Mouse (Mus musculus) limb, embryonic 10.5 days (tissue): ENCODE results near the gene Lrrc41. TPM values are rescaled to one million over a fixed set of nuclear protein-coding genes. Genes with fewer than 3 reads are reported as not detected.
A peak's percentile ranks its signal among the peaks of the same experiment; 100 is the strongest.

Experiments
- DNase-seq: peaks from one replicate; pipeline ENCODE4 v3.0.0-alpha.2; 2017; ENCODE audit warnings: low spot score
- H3K27ac ChIP-seq: fragments of 300-500 bp; sonication (generic); 2 replicates; pipeline ENCODE4 v1.5.1; 2016; ENCODE audit warnings: mild to moderate bottlenecking
- H3K27me3 ChIP-seq: fragments of 300-500 bp; sonication (generic); 2 replicates; pipeline ENCODE4 v1.6.1; 2016; ENCODE audit warnings: low read depth, mild to moderate bottlenecking; ENCODE audit not compliant: poor library complexity, severe bottlenecking
- H3K36me3 ChIP-seq: fragments of 300-500 bp; sonication (generic); 2 replicates; pipeline ENCODE4 v1.6.1; 2016; ENCODE audit warnings: mild to moderate bottlenecking, moderate library complexity
- H3K4me1 ChIP-seq: fragments of 300-500 bp; sonication (generic); 2 replicates; pipeline ENCODE4 v1.6.1; 2016
- H3K4me3 ChIP-seq: fragments of 300-500 bp; sonication (generic); 2 replicates; pipeline ENCODE4 v1.5.1; 2016; ENCODE audit warnings: mild to moderate bottlenecking, moderate library complexity
- H3K9me3 ChIP-seq: fragments of 300-500 bp; sonication (generic); replicated peaks from 2 replicates; pipeline ENCODE4 v1.6.1; 2016; ENCODE audit warnings: mild to moderate bottlenecking
- WGBS: fragments of 180-500 bp; shearing (Covaris S2); methylation state at CpG from one replicate; pipeline ENCODE4 v1.1.7; 2016; 5-methylcytosine and 5-hydroxymethylcytosine counted together
- polyA plus RNA-seq: library from polyadenylated mRNA; unstranded; fragments of >200 nt; fragmentation: Nextera tagmentation; extraction: Ambion mirVana; gene quantifications from 2 replicates; pipeline ENCODE4 v1.2.1, GENCODE M21; 2016

The Lrrc41 gene
- polyA plus RNA-seq, 1 experiment from 2014 or later, result 81.0 TPM

DNA sequence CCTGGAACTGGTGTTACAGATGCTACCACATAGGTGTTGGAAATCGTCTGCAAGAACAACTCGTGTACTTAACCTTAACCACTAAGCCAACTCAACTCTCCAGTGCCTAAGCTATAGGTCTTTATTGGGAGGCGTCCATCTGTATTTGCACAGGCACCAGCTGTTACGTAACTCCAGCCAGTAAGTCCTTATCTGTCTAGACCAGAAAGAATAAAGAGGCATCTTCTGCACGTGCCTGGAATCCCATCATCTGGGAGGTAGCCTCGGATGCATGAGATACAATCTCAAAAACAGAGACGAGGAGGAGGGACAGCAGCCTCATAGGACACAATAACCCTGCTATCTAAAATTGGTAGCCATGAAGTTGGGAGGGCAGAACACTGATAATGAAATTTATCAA, 25.9 kb downstream of the Lrrc41 start:
- H3K4me3 ChIP-seq, result no peak overlapping the region
- no peak overlapping the region for H3K27ac ChIP-seq
- no peaks in the 10 kb centered on the region for H3K4me1 ChIP-seq
- H3K27me3 ChIP-seq, result no peaks in the 10 kb centered on the region
- WGBS, result 92% methylated on average over 7 of the region's 7 CpGs
- peaks cover 100% of the 10 kb centered on the region for H3K36me3 ChIP-seq
- DNase-seq, result no peak
- no peaks in the 10 kb centered on the region for H3K9me3 ChIP-seq

DNA sequence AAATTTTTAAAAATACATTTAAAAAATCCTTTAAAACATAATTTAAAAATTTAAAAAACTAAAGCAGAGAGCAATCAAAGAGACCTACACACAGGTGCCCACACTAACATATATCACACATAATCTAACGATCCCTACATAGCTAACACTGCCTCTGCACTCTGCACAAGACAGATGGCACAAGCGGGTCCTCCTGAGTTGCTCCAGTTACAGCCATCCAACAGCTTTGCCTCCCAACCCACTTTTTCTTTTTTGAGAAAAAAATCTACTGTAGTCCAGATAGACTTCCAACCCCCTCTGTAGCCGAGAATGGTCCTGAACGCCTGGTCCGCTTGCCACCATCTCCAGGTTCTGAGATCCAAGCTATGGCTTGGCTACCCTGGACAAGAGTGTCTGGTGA, 30.2 kb downstream of the Lrrc41 start:
- 96% methylated on average over 5 of the region's 5 CpGs for WGBS
- H3K36me3 ChIP-seq, result peaks cover 95% of the 10 kb centered on the region

DNA sequence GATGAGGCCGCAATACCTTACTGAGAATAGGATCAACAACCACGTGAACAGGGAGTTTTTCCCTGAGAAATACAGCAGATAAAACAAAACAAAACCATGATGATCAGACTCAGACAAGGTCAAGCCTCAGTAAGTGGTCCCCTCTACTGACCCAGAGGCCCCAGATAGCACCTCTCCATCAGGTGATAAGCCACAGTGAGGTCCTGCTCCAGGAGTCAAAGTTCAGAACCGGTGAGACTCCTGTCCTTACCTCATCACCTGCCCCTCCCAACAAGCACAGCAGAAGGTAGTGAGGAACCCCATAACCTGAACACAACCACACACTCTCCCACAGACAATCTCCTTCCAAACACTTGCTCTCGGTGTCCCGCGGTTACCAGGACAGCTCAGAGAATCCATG, 35.6 kb downstream of the Lrrc41 start:
- no peak for DNase-seq
- no peaks in the 10 kb centered on the region for H3K27me3 ChIP-seq
- no peak overlapping the region for H3K4me3 ChIP-seq
- H3K27ac ChIP-seq, result no peak overlapping the region
- peaks cover 94% of the 10 kb centered on the region for H3K36me3 ChIP-seq
- 92% methylated on average over 6 of the region's 6 CpGs for WGBS
- no peaks in the 10 kb centered on the region for H3K4me1 ChIP-seq
- no peaks in the 10 kb centered on the region for H3K9me3 ChIP-seq

More for the DNA sequence above, 30.2 kb downstream of the Lrrc41 start:
- no peaks in the 10 kb centered on the region for H3K4me1 ChIP-seq
- no peak overlapping the region for H3K27ac ChIP-seq
- DNase-seq, result no peak
- H3K4me3 ChIP-seq, result no peak overlapping the region
- no peaks in the 10 kb centered on the region for H3K9me3 ChIP-seq
- H3K27me3 ChIP-seq, result no peaks in the 10 kb centered on the region

DNA sequence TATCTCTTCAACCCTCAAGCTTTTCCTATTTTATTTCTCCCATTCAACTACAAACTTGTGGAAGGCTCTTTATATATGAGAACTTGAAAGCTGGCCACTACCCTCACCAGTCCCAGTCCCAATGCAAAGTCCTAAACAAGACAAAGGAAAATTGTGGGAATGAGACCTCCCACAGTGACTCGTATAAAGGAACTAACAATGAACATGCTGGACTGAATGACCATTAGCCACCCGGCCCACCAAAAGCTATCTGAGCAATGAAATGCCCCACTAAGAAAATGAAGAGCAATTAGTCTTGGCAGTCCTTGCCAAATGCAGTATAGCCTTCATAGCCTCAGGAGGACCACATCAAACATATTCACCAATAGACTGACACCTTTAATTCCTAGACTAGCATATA, 36.4 kb downstream of the Lrrc41 start:
- H3K36me3 ChIP-seq, result peaks cover 96% of the 10 kb centered on the region
- no peak overlapping the region for H3K27ac ChIP-seq
- 86% methylated on average over 2 of the region's 2 CpGs for WGBS
- H3K9me3 ChIP-seq, result no peaks in the 10 kb centered on the region
- DNase-seq, result no peak
- no peaks in the 10 kb centered on the region for H3K4me1 ChIP-seq
- no peak overlapping the region for H3K4me3 ChIP-seq
- H3K27me3 ChIP-seq, result no peaks in the 10 kb centered on the region

DNA sequence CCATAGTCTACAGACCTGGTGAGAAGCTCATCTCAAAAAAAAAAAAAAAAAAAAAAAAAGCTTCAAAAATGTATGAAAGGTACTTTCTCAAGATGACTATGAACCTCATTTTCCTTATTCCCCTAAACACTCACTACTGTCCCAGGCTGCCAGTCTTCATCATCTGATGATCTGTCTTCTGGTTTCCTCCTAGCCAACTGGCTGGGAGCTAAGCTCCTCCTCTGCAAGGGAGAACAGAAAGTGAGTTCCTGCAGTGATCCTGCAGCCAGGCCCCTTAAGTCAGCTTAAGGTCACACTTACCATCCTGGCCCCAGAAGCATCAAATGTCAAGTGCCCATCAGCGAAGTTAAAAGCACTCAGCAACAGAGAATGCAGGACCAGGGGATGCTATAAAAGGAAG, 47.7 kb downstream of the Lrrc41 start:
- H3K9me3 ChIP-seq, result no peaks in the 10 kb centered on the region
- peak overlapping the region; percentile 82 for H3K27ac ChIP-seq
- no peak for DNase-seq
- peaks cover 19% of the 10 kb centered on the region for H3K4me1 ChIP-seq
- WGBS, result 4% methylated on average over 1 of the region's 1 CpGs
- H3K27me3 ChIP-seq, result no peaks in the 10 kb centered on the region
- peaks cover 32% of the 10 kb centered on the region for H3K36me3 ChIP-seq
- peak overlapping the region; percentile 75 for H3K4me3 ChIP-seq

DNA sequence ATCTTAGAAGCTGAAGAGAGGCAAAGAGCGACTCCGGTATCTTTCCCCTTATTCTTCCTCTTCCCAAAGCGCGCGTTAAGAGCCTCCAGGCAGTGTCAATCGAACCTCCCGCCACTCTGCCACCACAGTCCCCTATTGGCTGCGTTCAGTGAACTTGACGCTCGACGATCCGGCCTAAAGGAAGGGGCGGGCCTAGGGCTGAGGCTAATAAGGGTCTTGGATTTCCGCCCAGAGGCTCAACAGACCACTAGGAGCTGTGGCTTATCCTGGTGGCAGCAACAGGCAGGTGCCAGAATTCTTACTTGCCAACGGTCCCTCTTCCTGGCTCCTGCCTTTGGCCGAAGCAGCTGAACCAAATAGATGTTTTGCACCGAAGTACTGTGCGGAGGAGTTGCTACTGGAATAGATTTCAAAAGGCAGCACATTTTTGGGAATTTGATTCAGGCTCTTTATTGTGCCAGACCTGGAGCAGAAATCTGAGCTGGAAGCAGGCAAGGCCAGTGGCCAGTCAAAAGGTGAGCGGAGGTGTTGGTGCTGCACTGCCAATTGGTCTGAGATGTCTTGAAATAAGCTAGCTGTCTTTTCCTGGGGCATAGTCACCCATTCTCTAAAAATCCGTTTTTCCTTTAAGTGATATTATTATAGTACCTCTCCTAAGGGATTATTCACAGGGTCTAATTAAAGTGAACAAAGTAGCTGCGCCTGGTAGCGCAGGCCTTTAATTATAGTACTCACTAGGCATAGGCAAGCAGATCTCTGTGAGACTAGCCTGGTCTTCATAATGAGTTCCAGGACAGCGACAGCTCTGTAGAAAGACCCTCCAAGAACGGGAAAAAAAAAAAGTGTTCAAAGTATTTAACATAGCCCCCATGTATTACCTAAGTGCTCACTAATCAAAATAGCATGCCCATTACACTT, 48.8 kb downstream of the Lrrc41 start, which contains the start of the genes Rad54l and Pomgnt1:
TSS of gene Rad54l (minus strand) at position 89 of the 918 bp plus-strand sequence.
TSS of gene Pomgnt1 (plus strand) at position 239 of the 918 bp plus-strand sequence.
- Histone ChIP-seq H3K27ac (peak within 1 kb of the TSS; percentile 82), H3K27me3 (no peaks in the 10 kb centered on the region), H3K9me3 (no peaks in the 10 kb centered on the region), H3K4me1 (peaks cover 19% of the 10 kb centered on the region), H3K4me3 (peak within 1 kb of the TSS; percentile 75), H3K36me3 (peaks cover 23% of the 10 kb centered on the region)
- DNase-seq, result peak; percentile 90
- 4% methylated on average over 24 of the region's 24 CpGs for WGBS

DNA sequence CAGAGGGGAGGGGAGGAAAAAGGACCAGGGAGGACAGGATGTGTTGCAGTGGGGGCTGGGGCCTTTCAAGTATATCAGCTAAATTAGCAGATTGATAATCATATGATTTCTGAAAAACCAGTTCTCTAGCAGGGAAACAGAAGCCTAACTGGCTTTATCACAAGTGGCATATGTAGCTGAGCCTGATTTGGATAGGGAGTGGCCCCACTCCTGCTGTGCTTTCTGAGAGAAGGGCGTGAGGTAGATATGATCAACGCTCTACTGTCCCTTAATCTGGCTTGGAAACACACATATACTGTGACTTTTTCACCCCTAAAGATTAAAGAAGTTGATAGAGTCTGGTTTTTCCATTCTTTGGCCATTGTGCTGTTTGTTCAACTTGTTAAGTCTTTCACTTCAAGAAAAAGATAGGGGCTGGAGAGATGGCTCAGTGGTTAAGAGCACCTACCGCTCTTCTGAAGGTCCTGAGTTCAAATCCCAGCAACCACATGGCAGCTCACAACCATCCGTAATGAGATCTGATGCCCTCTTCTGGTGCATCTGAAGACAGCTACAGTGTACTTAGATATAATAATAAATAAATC, 50.8 kb downstream of the Lrrc41 start:
- no peaks in the 10 kb centered on the region for H3K9me3 ChIP-seq
- no peak overlapping the region for H3K27ac ChIP-seq
- no peak for DNase-seq
- H3K36me3 ChIP-seq, result peaks cover 10% of the 10 kb centered on the region
- 94% methylated on average over 4 of the region's 4 CpGs for WGBS
- no peaks in the 10 kb centered on the region for H3K27me3 ChIP-seq
- no peak overlapping the region for H3K4me3 ChIP-seq
- H3K4me1 ChIP-seq, result peaks cover 19% of the 10 kb centered on the region

DNA sequence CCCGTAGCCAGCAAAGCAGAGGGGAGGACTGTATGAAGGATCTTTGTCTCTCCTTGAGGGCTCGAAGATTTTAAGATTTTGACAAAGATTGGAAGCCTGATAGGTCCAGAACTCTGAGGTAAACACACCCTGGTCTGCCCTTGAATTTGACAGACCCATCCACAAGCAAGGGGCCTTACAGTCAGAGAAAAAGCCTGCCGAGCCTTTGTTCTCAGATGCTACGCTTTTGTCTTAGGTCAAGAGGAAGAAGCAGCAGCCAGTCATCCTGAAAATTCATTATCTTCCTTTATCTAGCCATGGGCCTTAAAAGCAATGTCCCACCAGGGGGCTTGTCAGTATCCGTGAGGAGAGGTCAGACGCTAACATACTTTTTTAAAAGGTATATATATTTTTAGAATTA, 52.9 kb downstream of the Lrrc41 start:
- Histone ChIP-seq H3K4me3 (no peak overlapping the region), H3K9me3 (no peaks in the 10 kb centered on the region), H3K4me1 (peaks cover 12% of the 10 kb centered on the region), H3K27ac (no peak overlapping the region), H3K36me3 (peaks cover 8% of the 10 kb centered on the region; the same call in 1 of the 2 replicates), H3K27me3 (no peaks in the 10 kb centered on the region)
- WGBS, result 81% methylated on average over 6 of the region's 6 CpGs
- no peak for DNase-seq

DNA sequence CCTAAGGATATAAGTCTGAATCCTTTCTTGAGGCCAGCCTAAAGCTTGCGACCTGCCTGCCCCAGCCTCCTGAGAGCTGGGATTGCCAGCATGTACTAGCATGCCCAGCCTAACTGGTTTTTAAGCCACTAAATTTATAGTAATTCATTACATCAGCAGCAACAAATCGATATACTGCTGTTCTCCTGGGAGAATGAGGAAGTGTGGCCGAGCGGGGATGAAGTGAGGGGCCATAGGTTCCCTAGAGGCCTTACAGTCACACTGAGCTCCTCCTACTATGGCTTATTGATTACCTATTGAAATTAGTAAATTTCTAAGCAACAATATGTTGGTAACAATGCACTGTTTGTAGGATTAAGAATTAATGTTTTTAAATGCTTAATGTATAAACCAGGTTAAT, 58.1 kb downstream of the Lrrc41 start:
- Histone ChIP-seq H3K4me1 (no peaks in the 10 kb centered on the region), H3K27ac (no peak overlapping the region), H3K9me3 (no peaks in the 10 kb centered on the region), H3K27me3 (no peaks in the 10 kb centered on the region), H3K36me3 (peaks cover 8% of the 10 kb centered on the region; the same call in 1 of the 2 replicates), H3K4me3 (no peak overlapping the region)
- DNase-seq, result no peak
- WGBS, result 87% methylated on average over 4 of the region's 4 CpGs

DNA sequence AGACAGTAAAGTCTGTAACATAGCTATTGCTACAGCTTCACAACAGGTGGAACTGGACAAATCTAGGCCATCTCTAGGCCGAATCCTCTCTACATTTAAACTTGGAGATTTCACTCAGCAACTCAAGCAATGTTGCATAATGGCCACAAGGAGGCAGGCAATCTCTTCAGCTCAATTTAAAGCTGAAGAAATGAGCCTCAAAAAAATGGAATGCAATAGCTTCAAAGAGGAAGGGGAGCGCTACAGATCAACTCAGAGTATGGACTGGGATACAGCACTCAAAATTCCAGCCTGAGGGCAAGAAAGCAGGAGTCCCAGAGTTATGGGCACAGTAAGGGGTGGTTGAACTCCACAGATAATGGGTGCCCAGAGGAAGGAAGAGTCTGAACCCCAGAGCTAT, 59.9 kb downstream of the Lrrc41 start:
- Histone ChIP-seq H3K9me3 (no peaks in the 10 kb centered on the region), H3K27ac (no peak overlapping the region), H3K4me1 (no peaks in the 10 kb centered on the region), H3K36me3 (peaks cover 8% of the 10 kb centered on the region; the same call in 1 of the 2 replicates), H3K27me3 (no peaks in the 10 kb centered on the region), H3K4me3 (no peak overlapping the region)
- DNase-seq, result no peak
- 58% methylated on average over 2 of the region's 2 CpGs for WGBS

DNA sequence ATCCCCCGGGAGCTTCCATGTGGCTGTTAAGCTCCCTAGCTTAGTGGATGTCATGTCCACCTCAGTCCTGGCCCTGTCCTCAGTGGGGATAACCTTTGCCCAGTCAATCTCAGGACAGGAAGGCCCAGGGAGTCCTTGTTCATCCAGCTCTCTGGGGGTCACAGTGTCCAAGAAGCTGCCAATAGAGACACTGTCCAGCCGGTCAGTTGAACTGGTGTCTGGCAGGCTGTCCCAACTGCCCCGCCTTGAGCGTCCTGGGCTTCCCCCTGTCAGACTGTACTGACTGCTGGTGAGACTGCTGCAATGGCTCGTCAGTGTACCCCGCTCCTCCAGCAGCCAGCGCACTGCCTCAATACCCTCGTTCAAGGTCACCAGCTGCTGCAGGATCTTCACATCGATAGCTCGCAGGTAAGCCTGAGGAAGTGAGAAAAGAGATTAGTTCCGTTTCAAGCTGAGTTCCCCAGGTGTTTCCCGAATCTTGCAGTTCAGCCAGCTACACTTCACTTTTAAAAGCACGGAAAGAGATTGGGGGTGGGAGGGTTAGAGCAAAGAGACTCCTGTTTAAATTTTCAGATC, 62.4 kb downstream of the Lrrc41 start:
- Histone ChIP-seq H3K4me3 (no peak overlapping the region), H3K9me3 (no peaks in the 10 kb centered on the region), H3K27me3 (peaks cover 12% of the 10 kb centered on the region), H3K4me1 (no peaks in the 10 kb centered on the region), H3K27ac (no peak overlapping the region), H3K36me3 (no peaks in the 10 kb centered on the region)
- DNase-seq, result no peak
- 49% methylated on average over 13 of the region's 13 CpGs for WGBS

DNA sequence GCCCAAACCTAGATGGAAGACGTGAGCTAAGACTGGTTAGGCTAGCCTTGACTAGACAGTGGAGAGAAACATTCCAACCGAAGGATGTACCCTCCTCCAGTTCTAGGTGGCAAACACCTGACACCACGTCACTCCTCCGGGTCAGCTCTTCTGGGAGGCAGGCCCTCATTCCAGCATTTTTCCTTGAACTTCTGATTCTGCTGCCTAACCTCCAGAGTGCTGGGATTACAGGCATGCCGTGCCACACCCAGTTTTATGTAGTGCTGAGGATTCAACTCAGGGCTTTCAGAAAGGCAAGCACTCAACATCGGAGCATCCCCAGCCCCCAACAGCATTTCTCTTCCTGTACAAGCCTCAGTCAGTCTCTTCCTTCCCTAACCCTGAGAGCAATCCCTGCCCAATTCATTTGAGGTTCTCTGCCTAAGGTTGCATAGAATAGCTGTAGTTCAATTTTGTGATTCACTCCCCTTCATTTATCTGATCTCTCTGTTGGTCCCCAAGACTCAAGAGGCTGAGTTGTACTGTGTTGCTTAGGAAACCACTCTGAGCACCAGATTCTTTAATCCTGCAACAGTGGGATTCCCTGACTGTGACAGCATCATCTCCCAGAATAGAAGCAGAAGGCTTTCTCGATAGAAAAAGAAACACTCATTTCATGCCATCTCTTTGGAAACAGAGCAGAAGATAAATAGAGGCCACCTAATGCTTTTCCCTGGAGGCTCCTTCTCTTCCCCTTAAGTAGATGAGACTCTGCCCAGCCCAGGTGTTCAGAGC, 65.9 kb downstream of the Lrrc41 start:
- Histone ChIP-seq H3K4me1 (peaks cover 21% of the 10 kb centered on the region), H3K36me3 (no peaks in the 10 kb centered on the region), H3K27ac (no peak overlapping the region), H3K27me3 (peaks cover 31% of the 10 kb centered on the region), H3K9me3 (no peaks in the 10 kb centered on the region), H3K4me3 (no peak overlapping the region)
- WGBS, result 86% methylated on average over 7 of the region's 7 CpGs
- DNase-seq, result no peak
